Mouse (Mus musculus): ENCODE measurements around the gene Zfp59.

- TF ChIP-seq MEF2A (IDR thresholded peaks at IDR 0.05; ENCODE audit: borderline replicate concordance, low read depth, low read length) (no peak), MYC (IDR thresholded peaks at IDR 0.05; ENCODE audit: low read depth, low read length) (no peak), KAT2A (IDR thresholded peaks at IDR 0.05; ENCODE audit: insufficient replicate concordance, low read length) (no peak), CHD2 (IDR thresholded peaks at IDR 0.05; ENCODE audit: low read length) (no peak), CTCF (conservative IDR thresholded peaks at IDR 0.05 in 1 of 2, IDR thresholded peaks at IDR 0.05 in 1 of 2; ENCODE audit: low read depth in 2 of 2, low read length in 2 of 2) (peak; percentile 12 to 57; a peak in 2 of 4 replicates), E2F4 (IDR thresholded peaks at IDR 0.05; ENCODE audit: insufficient replicate concordance, low read depth, low read length) (no peak), JUND (conservative IDR thresholded peaks at IDR 0.05; ENCODE audit: low read depth, low read length) (no peak), ELF1 (IDR thresholded peaks at IDR 0.05; ENCODE audit: low read depth, low read length) (no peak), POLR2A (IDR thresholded peaks at IDR 0.05; ENCODE audit: low read depth, low read length) (no peak), HCFC1 (IDR thresholded peaks at IDR 0.05; ENCODE audit: low read depth, low read length) (no peak), EP300 (IDR thresholded peaks at IDR 0.05; ENCODE audit: low read length) (no peak)
Observed at GRCm38 (mm10) chr7:27801137-27801536, 37.3 kb upstream of the Zfp59 start.
